Mouse (Mus musculus): ENCODE results near the gene Actr10. TPM values are rescaled to one million over a fixed set of nuclear protein-coding genes. Genes with fewer than 3 reads are reported as not detected.

The Actr10 gene
- total and polyA plus RNA-seq, 3 experiments: 60.2 to 168 (median 135) TPM

GRCm38 (mm10) chr12:70907651-70908050 is 30.0 kb upstream of the Actr10 start:
- no peak overlapping the region for H3K27ac ChIP-seq (ENCODE audit: insufficient read depth, low read depth)
- no peak for DNase-seq (ENCODE audit: extremely low read depth)
- in situ Hi-C loops (cut with MboI; ENCODE audit: low pct_ligation_motif_present, low pct_unique_long_range_greater_than_20kb, low sequenced_read_pairs) (loop anchor here (25.0 kb wide), 1 partner anchor 670 kb away; the partner anchor contains the start of gene Pygl), dilution Hi-C loops (cut with MboI; ENCODE audit: extremely low pct_ligation_motif_present, extremely low pct_unique_long_range_greater_than_20kb, low sequenced_read_pairs) (no loop called here)
- H3K4me2 ChIP-seq (ENCODE audit: insufficient read depth, low read depth, poor library complexity, severe bottlenecking): no peak overlapping the region
- H3K36me3 ChIP-seq (replicated peaks in 1 of 2; ENCODE audit: control insufficient read depth in 1 of 2, insufficient read depth in 1 of 2, low read length in 1 of 2): no peaks in the 10 kb centered on the region
- H3K79me2 ChIP-seq (replicated peaks; ENCODE audit: control insufficient read depth, extremely low read depth, insufficient read depth, poor library complexity, severe bottlenecking): no peaks in the 10 kb centered on the region
- no peaks in the 10 kb centered on the region for H3K27me3 ChIP-seq (replicated peaks)
- no peak overlapping the region for H3K9ac ChIP-seq (ENCODE audit: insufficient read depth, low read depth)
- H3K4me3 ChIP-seq (replicated peaks in 1 of 3; ENCODE audit: low read depth in 2 of 3, low read length in 2 of 3, poor library complexity in 1 of 3): no peak overlapping the region
- H3K9me3 ChIP-seq (replicated peaks; ENCODE audit: low read length): peaks cover 2% of the 10 kb centered on the region
- peaks cover 6 to 23% of the 10 kb centered on the region in 2 experiments for H3K4me1 ChIP-seq (ENCODE audit: control insufficient read depth in 1 of 2, insufficient read depth in 2 of 2)
- TF ChIP-seq RAD21 (IDR thresholded peaks at IDR 0.05; ENCODE audit: low read depth, low read length) (no peak), USF2 (conservative IDR thresholded peaks at IDR 0.05; ENCODE audit: low read depth, low read length) (no peak), GABPA (IDR thresholded peaks at IDR 0.05; ENCODE audit: insufficient replicate concordance, low read depth, low read length) (no peak), CHD2 (IDR thresholded peaks at IDR 0.05; ENCODE audit: low read length) (no peak), ZNF384 (IDR thresholded peaks at IDR 0.05; ENCODE audit: low read depth, low read length) (no peak), SIN3A (IDR thresholded peaks at IDR 0.05; ENCODE audit: low read length) (no peak), IRF4 (IDR thresholded peaks at IDR 0.05; ENCODE audit: low read depth, low read length) (no peak), NRF1 (IDR thresholded peaks at IDR 0.05; ENCODE audit: low read depth, low read length) (no peak), RCOR1 (conservative IDR thresholded peaks at IDR 0.05; ENCODE audit: low read depth, low read length) (no peak), ETS1 (conservative IDR thresholded peaks at IDR 0.05; ENCODE audit: low read depth, low read length) (no peak), UBTF (IDR thresholded peaks at IDR 0.05; ENCODE audit: low read depth, low read length) (no peak), PAX5 (IDR thresholded peaks at IDR 0.05; ENCODE audit: low read length) (no peak), ZC3H11A (IDR thresholded peaks at IDR 0.05; ENCODE audit: low read depth, low read length) (no peak), MAFK (IDR thresholded peaks at IDR 0.05; ENCODE audit: insufficient replicate concordance, low read length) (no peak), EP300 (IDR thresholded peaks at IDR 0.05; ENCODE audit: low read length) (no peak), BHLHE40 (IDR thresholded peaks at IDR 0.05; ENCODE audit: low read depth, low read length) (no peak), ZKSCAN1 (IDR thresholded peaks at IDR 0.05; ENCODE audit: borderline replicate concordance, low read depth, low read length) (no peak), USF1 (IDR thresholded peaks at IDR 0.05; ENCODE audit: low read depth, low read length) (no peak)

GRCm38 (mm10) chr12:70908076-70908475 is 29.6 kb upstream of the Actr10 start:
- in situ Hi-C loops (cut with MboI; ENCODE audit: low pct_ligation_motif_present, low pct_unique_long_range_greater_than_20kb, low sequenced_read_pairs) (loop anchor here (25.0 kb wide), 1 partner anchor 671 kb away; the partner anchor contains the start of gene Pygl), dilution Hi-C loops (cut with MboI; ENCODE audit: extremely low pct_ligation_motif_present, extremely low pct_unique_long_range_greater_than_20kb, low sequenced_read_pairs) (no loop called here)
- Histone ChIP-seq H3K9me3 (replicated peaks; ENCODE audit: low read length) (peaks cover 2% of the 10 kb centered on the region), H3K4me3 (replicated peaks in 1 of 3; ENCODE audit: low read depth in 2 of 3, low read length in 2 of 3, poor library complexity in 1 of 3) (no peak overlapping the region), H3K9ac (ENCODE audit: insufficient read depth, low read depth) (no peak overlapping the region), H3K4me1 (ENCODE audit: control insufficient read depth in 1 of 2, insufficient read depth in 2 of 2) (peaks cover 6 to 28% of the 10 kb centered on the region in 2 experiments), H3K27ac (ENCODE audit: insufficient read depth, low read depth) (no peak overlapping the region), H3K36me3 (replicated peaks in 1 of 2; ENCODE audit: control insufficient read depth in 1 of 2, insufficient read depth in 1 of 2, low read length in 1 of 2) (no peaks in the 10 kb centered on the region), H3K79me2 (replicated peaks; ENCODE audit: control insufficient read depth, extremely low read depth, insufficient read depth, poor library complexity, severe bottlenecking) (no peaks in the 10 kb centered on the region), H3K27me3 (replicated peaks) (no peaks in the 10 kb centered on the region), H3K4me2 (ENCODE audit: insufficient read depth, low read depth, poor library complexity, severe bottlenecking) (no peak overlapping the region)
- TF ChIP-seq PAX5 (IDR thresholded peaks at IDR 0.05; ENCODE audit: low read length) (no peak), USF2 (conservative IDR thresholded peaks at IDR 0.05; ENCODE audit: low read depth, low read length) (no peak), JUND (conservative IDR thresholded peaks at IDR 0.05; ENCODE audit: low read depth, low read length) (no peak), ETS1 (conservative IDR thresholded peaks at IDR 0.05; ENCODE audit: low read depth, low read length) (no peak), GABPA (IDR thresholded peaks at IDR 0.05; ENCODE audit: insufficient replicate concordance, low read depth, low read length) (no peak), ZKSCAN1 (IDR thresholded peaks at IDR 0.05; ENCODE audit: borderline replicate concordance, low read depth, low read length) (no peak), KAT2A (IDR thresholded peaks at IDR 0.05; ENCODE audit: insufficient replicate concordance, low read length) (no peak), NELFE (IDR thresholded peaks at IDR 0.05; ENCODE audit: low read depth, low read length) (no peak), POLR2A (IDR thresholded peaks at IDR 0.05; ENCODE audit: low read depth, low read length) (no peak), ZMIZ1 (IDR thresholded peaks at IDR 0.05; ENCODE audit: low read depth, low read length) (no peak), TBP (conservative IDR thresholded peaks at IDR 0.05; ENCODE audit: low read depth, low read length) (no peak), ELF1 (IDR thresholded peaks at IDR 0.05; ENCODE audit: low read depth, low read length) (no peak), JUN (IDR thresholded peaks at IDR 0.05; ENCODE audit: insufficient read depth, low read depth, low read length) (no peak), CHD2 (IDR thresholded peaks at IDR 0.05; ENCODE audit: low read length) (no peak), MAZ (IDR thresholded peaks at IDR 0.05; ENCODE audit: low read depth, low read length) (no peak), CHD1 (IDR thresholded peaks at IDR 0.05; ENCODE audit: low read depth, low read length) (no peak), ZNF384 (IDR thresholded peaks at IDR 0.05; ENCODE audit: low read depth, low read length) (no peak), MAFK (IDR thresholded peaks at IDR 0.05; ENCODE audit: insufficient replicate concordance, low read length) (no peak), MXI1 (IDR thresholded peaks at IDR 0.05; ENCODE audit: low read depth, low read length) (no peak)
- DNase-seq (ENCODE audit: extremely low read depth): no peak
